Mouse (Mus musculus): ENCODE measurements at regions not wholly inside any gene's neighbourhood (a gene's known extent, or its start where the extent isn't known, plus 50 kb on each side); places are given as distances from the start of the nearest gene placed in this dataset.

DNA sequence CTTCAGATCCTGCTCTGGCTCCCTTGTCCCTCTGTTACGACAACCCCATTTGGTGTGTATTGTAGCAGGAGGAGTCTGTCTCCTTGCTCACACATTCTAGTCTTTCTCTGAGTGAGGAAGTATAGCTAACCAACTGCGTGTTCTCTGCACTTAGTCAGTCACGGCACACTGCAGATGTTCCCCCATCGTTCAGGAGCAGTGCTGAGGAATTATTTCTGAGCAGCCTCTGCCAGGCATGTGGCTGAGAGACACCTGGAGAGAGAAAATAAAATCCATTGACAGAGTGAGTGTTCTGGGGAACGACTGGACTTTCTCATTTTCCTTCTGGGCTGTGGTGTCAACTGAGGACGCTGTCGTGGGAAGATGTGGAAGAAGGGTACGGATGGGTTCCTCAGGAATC lies 54.5 kb upstream of the Gm21915 start:
- TF ChIP-seq POLR2A (IDR thresholded peaks at IDR 0.05; ENCODE audit: low read depth, low read length) (no peak), CTCF (IDR thresholded peaks at IDR 0.05; ENCODE audit: extremely low read depth, insufficient read length, insufficient replicate concordance, low read depth, low read length) (no peak)
